Mouse (Mus musculus): ENCODE results near the gene Unc13a.

The Unc13a gene

DNA sequence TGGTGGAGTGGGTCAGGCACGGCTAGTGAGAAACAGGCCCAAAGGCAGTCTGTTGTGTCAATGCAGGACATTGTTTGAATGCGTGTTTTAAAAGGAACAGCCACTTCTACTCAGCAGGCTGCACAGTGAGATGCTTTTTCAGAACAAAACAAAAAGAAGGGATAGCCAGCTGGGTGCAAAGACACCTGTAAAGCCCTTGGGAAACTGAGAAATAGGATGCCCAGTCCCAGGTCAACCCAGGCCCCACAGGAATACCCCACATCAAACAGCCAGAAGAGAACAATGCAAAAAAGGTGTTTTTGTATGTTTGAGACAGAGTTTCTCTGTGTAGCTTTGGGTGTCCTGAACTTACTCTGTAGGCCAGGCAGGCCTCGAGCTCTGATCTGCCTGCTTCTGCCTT, 82.8 kb downstream of the Unc13a start:
- no peak for DNase-seq (ENCODE audit: low spot score in 2 of 2)

DNA sequence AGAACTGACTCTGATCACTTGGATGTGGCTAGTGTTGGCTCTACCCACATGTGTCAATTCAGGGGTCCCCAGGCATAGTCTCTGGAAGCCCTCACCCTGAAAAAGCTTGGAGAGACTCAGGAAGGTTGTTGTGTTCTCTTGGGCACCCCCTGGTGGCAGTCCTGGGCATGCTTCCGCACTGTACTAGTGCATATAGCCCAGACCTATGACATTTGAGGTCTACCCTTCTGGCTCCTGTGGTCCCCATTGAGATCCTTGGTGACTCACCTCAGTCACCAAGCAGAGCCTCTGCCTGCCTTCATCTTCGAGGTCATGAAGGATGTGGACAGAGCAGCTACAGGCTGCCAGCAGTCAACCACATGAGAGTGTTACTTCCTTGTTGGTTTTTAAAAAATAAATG, 84.7 kb downstream of the Unc13a start:
- no peak for DNase-seq (ENCODE audit: low spot score in 2 of 2)

DNA sequence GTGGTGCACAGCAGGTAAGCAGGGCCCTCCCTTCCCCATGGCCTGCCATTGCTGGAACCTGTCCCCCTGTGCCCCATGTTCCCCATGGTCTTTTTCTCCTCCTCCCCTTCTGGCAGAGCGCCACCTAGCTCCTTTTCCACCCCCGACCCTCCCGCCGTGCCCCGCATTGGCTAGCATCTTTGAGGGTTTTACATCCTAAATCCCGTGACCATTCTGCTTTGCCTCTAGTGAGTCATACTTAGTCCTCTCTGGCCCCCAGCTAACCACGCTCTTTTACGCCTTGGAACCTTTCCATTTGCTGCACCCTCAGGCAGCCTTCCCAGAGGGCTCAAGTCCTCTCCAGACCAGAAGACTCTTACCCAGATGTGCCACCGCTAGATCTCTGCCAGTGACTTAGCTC, 91.4 kb downstream of the Unc13a start:
- DNase-seq (ENCODE audit: low spot score in 2 of 2) = no peak

DNA sequence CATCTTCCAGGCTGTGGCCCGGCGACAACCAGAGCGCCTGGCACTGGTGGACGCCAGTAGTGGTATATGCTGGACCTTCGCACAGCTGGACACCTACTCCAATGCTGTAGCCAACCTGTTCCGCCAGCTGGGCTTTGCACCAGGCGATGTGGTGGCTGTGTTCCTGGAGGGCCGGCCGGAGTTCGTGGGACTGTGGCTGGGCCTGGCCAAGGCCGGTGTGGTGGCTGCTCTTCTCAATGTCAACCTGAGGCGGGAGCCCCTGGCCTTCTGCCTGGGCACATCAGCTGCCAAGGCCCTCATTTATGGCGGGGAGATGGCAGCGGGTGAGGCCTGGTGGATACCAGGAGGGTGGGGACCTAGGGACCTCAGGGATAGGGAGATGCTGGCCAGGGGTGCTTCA, 92.1 kb downstream of the Unc13a start:
- no peak for DNase-seq (ENCODE audit: low spot score in 2 of 2)

DNA sequence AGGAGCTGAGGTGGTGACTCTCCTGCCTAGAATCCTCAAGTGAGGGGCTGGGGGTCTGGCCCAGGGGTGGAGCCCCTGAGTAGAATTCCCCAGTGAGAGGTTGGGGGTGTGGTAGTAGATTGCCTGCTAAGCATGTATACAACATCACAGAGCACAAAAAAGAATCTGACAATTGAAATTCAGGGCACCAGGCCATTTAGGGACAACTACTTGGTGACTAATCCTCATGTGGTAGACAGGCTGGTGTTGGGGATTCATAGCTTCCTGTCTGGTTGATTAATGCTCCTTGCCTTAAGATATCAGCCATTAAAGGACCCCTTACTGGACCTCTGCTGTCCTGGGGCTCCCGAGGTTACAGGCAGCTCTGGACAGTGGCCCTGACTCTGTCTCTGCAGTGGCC, 92.5 kb downstream of the Unc13a start:
- no peak for DNase-seq (ENCODE audit: low spot score in 2 of 2)

DNA sequence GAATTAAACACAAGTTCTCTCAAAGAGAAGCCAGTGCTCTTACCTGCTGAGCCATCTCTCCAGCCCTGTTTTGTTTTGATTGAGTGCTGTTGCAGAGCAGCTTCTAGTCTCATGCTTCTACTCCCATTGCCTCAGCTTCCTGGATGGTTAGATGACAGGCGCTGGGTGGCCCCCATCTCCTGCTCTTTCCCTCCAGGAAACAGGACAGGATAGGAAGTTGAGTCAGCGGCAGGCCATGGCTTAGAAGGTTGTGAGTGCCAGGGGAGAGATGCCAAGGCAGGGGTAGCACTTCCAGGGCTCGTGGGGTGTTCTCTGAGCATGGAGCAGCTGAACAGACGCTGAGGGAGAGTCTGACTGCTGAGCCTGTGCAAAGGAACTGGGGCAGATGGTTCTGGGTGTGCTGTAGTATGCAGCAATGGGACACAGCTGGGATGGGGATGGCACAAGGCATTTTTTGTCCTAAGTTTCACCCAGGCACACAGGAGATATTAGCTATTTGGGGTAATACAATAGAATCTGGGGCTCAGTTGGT, 93.6 kb downstream of the Unc13a start:
- DNase-seq (ENCODE audit: low spot score in 2 of 2) = no peak

DNA sequence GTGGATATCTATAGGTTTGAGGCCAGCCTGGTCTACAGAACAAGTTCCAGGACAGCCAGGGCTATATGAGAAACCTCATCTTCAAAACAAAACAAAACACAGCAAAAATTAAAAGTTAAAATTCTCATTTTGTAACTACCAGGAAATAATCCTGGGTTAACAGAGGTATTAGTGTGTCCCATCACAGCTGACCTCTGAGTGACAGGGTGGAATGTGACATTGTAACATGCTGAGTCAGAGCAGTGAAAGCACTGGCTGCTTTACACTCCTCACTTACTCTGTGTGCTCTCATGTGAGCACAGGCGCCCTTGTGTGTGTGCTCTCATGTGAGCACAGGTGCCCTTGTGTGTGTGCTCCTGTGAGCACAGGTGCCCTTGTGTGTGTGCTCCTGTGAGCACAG, 96.5 kb downstream of the Unc13a start:
- no peak for DNase-seq (ENCODE audit: low spot score in 2 of 2)

DNA sequence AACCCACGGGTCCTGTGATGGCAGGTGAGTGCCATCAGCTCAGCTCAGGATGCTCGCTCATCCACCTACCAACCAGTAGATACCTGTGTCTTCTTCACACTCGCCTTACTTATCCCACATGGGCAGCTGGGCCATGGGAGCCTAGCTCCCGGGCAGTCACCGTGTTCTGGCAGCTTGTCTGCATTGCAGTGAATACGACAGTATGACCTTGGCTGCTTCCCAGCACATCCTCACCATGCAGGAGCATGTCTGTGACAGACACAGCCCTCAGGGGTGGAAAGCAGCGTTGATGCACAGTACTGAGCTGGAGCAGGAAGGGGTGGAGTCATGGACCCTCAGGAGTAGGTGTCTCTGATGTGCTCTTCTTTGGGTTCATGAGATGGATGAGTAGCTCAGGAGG, 97.1 kb downstream of the Unc13a start:
- DNase-seq (ENCODE audit: low spot score in 2 of 2) = no peak

Measured in spleen, postnatal 14 days (tissue).